Mouse (Mus musculus) gastrocnemius, adult 2 months (tissue): ENCODE results near the gene 2010111I01Rik. TPM values are rescaled to one million over a fixed set of nuclear protein-coding genes. Genes with fewer than 3 reads are reported as not detected.
"Not testable (repeated sequence)": the region's sequence is repeated elsewhere in the genome, so short reads cannot be mapped to it uniquely, and the experiment has no call there.

Experiments used
- DNase-seq: peaks from one replicate; pipeline ENCODE4 v3.0.0; 2022
- H3K27ac ChIP-seq: fragments of 200-600 bp; 2 replicates; pipeline ENCODE4 v1.8.1; 2022; ENCODE audit warnings: mild to moderate bottlenecking
- H3K4me3 ChIP-seq: fragments of 200-600 bp; 2 replicates; pipeline ENCODE4 v1.8.1; 2022; ENCODE audit warnings: mild to moderate bottlenecking, moderate library complexity
- CTCF ChIP-seq: fragments of 200-600 bp; IDR thresholded peaks from 2 replicates; pipeline ENCODE4 v1.8.1; 2022; ENCODE audit warnings: antibody characterized with exemption, mild to moderate bottlenecking, moderate library complexity
- intact Hi-C: fragments of 180-260 bp; cut with DNase I; formaldehyde crosslinking; loops from one replicate; pipeline ENCODE4 v1.15.1; 2025
- total RNA-seq, 2 experiments: library from RNA; stranded (reverse); gene quantifications; 2 replicates each; pipeline ENCODE4 v1.2.3; 2021

Gene 2010111I01Rik
- total RNA-seq, 2 experiments from 2014 or later, result 56.8 to 61.4 TPM

- Histone ChIP-seq H3K4me3 (no peak overlapping the region), H3K27ac (peak overlapping the region; percentile 64)
- no peak for TF ChIP-seq CTCF
- intact Hi-C loops, result no loop called here
- peak; percentile 83 for DNase-seq
These were observed 336.2 kb downstream of the 2010111I01Rik start for GRCm38 (mm10) chr13:63300929-63301328.

- no peak for DNase-seq
- intact Hi-C loops, result no loop called here
- Histone ChIP-seq H3K4me3 (no peak overlapping the region), H3K27ac (peak overlapping the region; percentile 64)
- no peak for TF ChIP-seq CTCF
These were observed 337.1 kb downstream of the 2010111I01Rik start for GRCm38 (mm10) chr13:63301764-63302209.

GRCm38 (mm10) chr13:63302381-63302780 lies 337.7 kb downstream of the 2010111I01Rik start:
- TF ChIP-seq CTCF, result no peak
- peak overlapping the region; percentile 64; the same call in 1 of the 2 replicates for H3K27ac ChIP-seq
- DNase-seq, result no peak
- intact Hi-C loops, result no loop called here
- no peak overlapping the region for H3K4me3 ChIP-seq

GRCm38 (mm10) chr13:63304124-63304792 lies 339.6 kb downstream of the 2010111I01Rik start:
- TF ChIP-seq CTCF, result no peak
- no peak for DNase-seq
- Histone ChIP-seq H3K4me3 (no peak overlapping the region), H3K27ac (peak overlapping the region; percentile 81)
- intact Hi-C loops, result no loop called here

- no peak for DNase-seq
- Histone ChIP-seq H3K4me3 (peak overlapping the region; percentile 17), H3K27ac (peak overlapping the region; percentile 81)
- intact Hi-C loops, result no loop called here
- no peak for TF ChIP-seq CTCF
These were observed 340.1 kb downstream of the 2010111I01Rik start for GRCm38 (mm10) chr13:63304799-63305159.

- Histone ChIP-seq H3K4me3 (peak overlapping the region; percentile 17), H3K27ac (peak overlapping the region; percentile 81)
- no peak for TF ChIP-seq CTCF
- intact Hi-C loops, result no loop called here
- DNase-seq, result peak; percentile 70
These were observed 340.7 kb downstream of the 2010111I01Rik start for GRCm38 (mm10) chr13:63305160-63306011.

- TF ChIP-seq CTCF, result no peak
- intact Hi-C loops, result no loop called here
- H3K27ac ChIP-seq, result no peak overlapping the region
- H3K4me3 ChIP-seq, result no peak overlapping the region
- no peak for DNase-seq
These were observed 342.1 kb downstream of the 2010111I01Rik start for GRCm38 (mm10) chr13:63306768-63307167.

GRCm38 (mm10) chr13:63309563-63309962 lies 344.9 kb downstream of the 2010111I01Rik start:
- Histone ChIP-seq H3K4me3 (no peak overlapping the region), H3K27ac (0 out of 2 replicates have a peak overlapping the region, but pooled peaks have one; percentile 6)
- TF ChIP-seq CTCF, result no peak
- no peak for DNase-seq
- intact Hi-C loops, result no loop called here

GRCm38 (mm10) chr13:63311156-63311555 lies 346.5 kb downstream of the 2010111I01Rik start:
- DNase-seq, result no peak
- no peak for TF ChIP-seq CTCF
- intact Hi-C loops, result no loop called here
- Histone ChIP-seq H3K4me3 (no peak overlapping the region), H3K27ac (0 out of 2 replicates have a peak overlapping the region, but pooled peaks have one; percentile 1)

GRCm38 (mm10) chr13:63313247-63313646 lies 348.6 kb downstream of the 2010111I01Rik start:
- peak; percentile 40 for DNase-seq
- Histone ChIP-seq H3K27ac (peak overlapping the region; percentile 74), H3K4me3 (no peak overlapping the region)
- no peak for TF ChIP-seq CTCF
- intact Hi-C loops, result no loop called here

GRCm38 (mm10) chr13:63313748-63314607 lies 349.3 kb downstream of the 2010111I01Rik start:
- peak overlapping the region; percentile 74 for H3K27ac ChIP-seq
- TF ChIP-seq CTCF, result no peak

GRCm38 (mm10) chr13:63314608-63314920 lies 349.9 kb downstream of the 2010111I01Rik start:
- TF ChIP-seq CTCF, result no peak
- Histone ChIP-seq H3K4me3 (no peak overlapping the region), H3K27ac (peak overlapping the region; percentile 74)
- intact Hi-C loops, result no loop called here
- DNase-seq, result peak; percentile 63

More at GRCm38 (mm10) chr13:63313748-63314607, 349.3 kb downstream of the 2010111I01Rik start:
- H3K4me3 ChIP-seq, result no peak overlapping the region
- no peak for DNase-seq
- intact Hi-C loops, result no loop called here

- DNase-seq, H3K4me3 ChIP-seq, intact Hi-C loops: not testable (repeated sequence)
- H3K27ac ChIP-seq, result peak overlapping the region; percentile 74; the same call in 1 of the 2 replicates
These were observed 350.4 kb downstream of the 2010111I01Rik start for GRCm38 (mm10) chr13:63315111-63315510.
